Mouse (Mus musculus): Measurements from ENCODE around the gene Tm9sf1.
A peak's percentile ranks its signal among the peaks of the same experiment; 100 is the strongest.

Gene Tm9sf1

GRCm38 (mm10) chr14:55634874-55635522, 8.6 kb downstream of the Tm9sf1 start:
- DNase-seq (ENCODE audit: low spot score): no peak

- DNase-seq (ENCODE audit: low spot score): no peak
These were observed 14.3 kb downstream of the Tm9sf1 start for GRCm38 (mm10) chr14:55629312-55629711.

GRCm38 (mm10) chr14:55628077-55628827, 15.4 kb downstream of the Tm9sf1 start:
- no peak for DNase-seq (ENCODE audit: low spot score)

- DNase-seq (ENCODE audit: low spot score): no peak
These were observed 25.0 kb downstream of the Tm9sf1 start for GRCm38 (mm10) chr14:55618486-55619195.

- no peak for DNase-seq (ENCODE audit: low spot score)
These were observed 25.8 kb downstream of the Tm9sf1 start, which contains the start of gene Rec8 for GRCm38 (mm10) chr14:55617822-55618221. Gene Rec8, plus strand, starts transcription at chr14:55618037.

GRCm38 (mm10) chr14:55616844-55617243, 26.8 kb downstream of the Tm9sf1 start:
- no peak for DNase-seq (ENCODE audit: low spot score)

GRCm38 (mm10) chr14:55615876-55616275, 27.7 kb downstream of the Tm9sf1 start:
- DNase-seq (ENCODE audit: low spot score): no peak

GRCm38 (mm10) chr14:55614565-55615178, 28.9 kb downstream of the Tm9sf1 start:
- no peak for DNase-seq (ENCODE audit: low spot score)

GRCm38 (mm10) chr14:55613346-55613745, 30.3 kb downstream of the Tm9sf1 start:
- no peak for DNase-seq (ENCODE audit: low spot score)

GRCm38 (mm10) chr14:55608339-55608738, 35.3 kb downstream of the Tm9sf1 start:
- DNase-seq (ENCODE audit: low spot score): no peak

GRCm38 (mm10) chr14:55605743-55606459, 37.7 kb downstream of the Tm9sf1 start:
- DNase-seq (ENCODE audit: low spot score): no peak

- DNase-seq (ENCODE audit: low spot score): no peak
These were observed 38.8 kb downstream of the Tm9sf1 start for GRCm38 (mm10) chr14:55604823-55605222.

- peak; percentile 82 for DNase-seq (ENCODE audit: low spot score)
These were observed 39.7 kb downstream of the Tm9sf1 start for GRCm38 (mm10) chr14:55603633-55604576.

GRCm38 (mm10) chr14:55603271-55603632, 40.4 kb downstream of the Tm9sf1 start, which contains the start of gene Irf9:
Gene Irf9, plus strand, starts transcription at chr14:55603571.
- no peak for DNase-seq (ENCODE audit: low spot score)

- no peak for DNase-seq (ENCODE audit: low spot score)
These were observed 44.9 kb downstream of the Tm9sf1 start for GRCm38 (mm10) chr14:55598521-55599390.

- no peak for DNase-seq (ENCODE audit: low spot score)
These were observed 47.4 kb downstream of the Tm9sf1 start for GRCm38 (mm10) chr14:55596036-55596690.

GRCm38 (mm10) chr14:55592226-55592625, 51.4 kb downstream of the Tm9sf1 start:
- DNase-seq (ENCODE audit: low spot score): no peak

GRCm38 (mm10) chr14:55591331-55591891, 52.2 kb downstream of the Tm9sf1 start, which contains the start of gene Rnf31:
Gene Rnf31, plus strand, starts transcription at chr14:55591708.
- DNase-seq (ENCODE audit: low spot score): peak; percentile 86
